Mouse (Mus musculus): Measurements from ENCODE around the gene Mcrip2.

GRCm38 (mm10) chr17:25861704-25862612 lies 6.6 kb downstream of the Mcrip2 start:
- TF ChIP-seq CTCF (IDR thresholded peaks at IDR 0.05; ENCODE audit: borderline replicate concordance, control insufficient read depth, extremely low read depth, insufficient read depth, low read length, poor library complexity): no peak
- no peak for TF ChIP-seq POLR2A (IDR thresholded peaks at IDR 0.05; ENCODE audit: control insufficient read depth, extremely low read depth, insufficient read depth, low read length, poor library complexity)
